Mouse (Mus musculus) megakaryocyte-erythroid progenitor cell, adult 5-6 weeks (primary cell): Measurements from ENCODE around the gene Macrod1. TPM values are rescaled to one million over a fixed set of nuclear protein-coding genes. Genes with fewer than 3 reads are reported as not detected.

ENCODE experiments used
- ATAC-seq: replicated peaks from 2 replicates; pipeline ENCODE4 v1.8.0; 2016; ENCODE audit warnings: mild to moderate bottlenecking, inconsistent platforms; ENCODE audit not compliant: severe bottlenecking, poor library complexity, low FRiP score, low TSS enrichment
- total RNA-seq, 2 experiments: library from RNA; stranded (forward) in 1 of 2; stranded (reverse) in 1 of 2; fragments of 200-1000, 215-1000 nt in 1 of 2; fragments of >200 nt in 1 of 2; fragmentation: Nextera tagmentation in 1 of 2; gene quantifications; 2 replicates each; pipeline ENCODE4 v1.2.3; 2014 to 2017

Macrod1 gene
- total RNA-seq, 2 experiments from 2014 or later = 10.3 to 19.1 TPM

GRCm38 (mm10) chr19:7133436-7133835 lies 76.8 kb downstream of the Macrod1 start:
- ATAC-seq = no peak

GRCm38 (mm10) chr19:7134631-7135091 lies 78.1 kb downstream of the Macrod1 start:
- no peak for ATAC-seq

GRCm38 (mm10) chr19:7135525-7135924 lies 78.9 kb downstream of the Macrod1 start:
- no peak for ATAC-seq

GRCm38 (mm10) chr19:7136016-7136415 lies 79.4 kb downstream of the Macrod1 start:
- ATAC-seq = no peak

GRCm38 (mm10) chr19:7136714-7137498 lies 80.3 kb downstream of the Macrod1 start:
- ATAC-seq = no peak

- ATAC-seq = no peak
Observed at GRCm38 (mm10) chr19:7138327-7138726, 81.7 kb downstream of the Macrod1 start.

GRCm38 (mm10) chr19:7139321-7139720 lies 82.7 kb downstream of the Macrod1 start:
- ATAC-seq = no peak

- no peak for ATAC-seq
Observed at GRCm38 (mm10) chr19:7140373-7140772, 83.8 kb downstream of the Macrod1 start.

- no peak for ATAC-seq
Observed at GRCm38 (mm10) chr19:7140856-7141421, 84.3 kb downstream of the Macrod1 start.

GRCm38 (mm10) chr19:7142207-7142915 lies 85.8 kb downstream of the Macrod1 start:
- ATAC-seq = no peak

GRCm38 (mm10) chr19:7143854-7144253 lies 87.2 kb downstream of the Macrod1 start:
- peak; percentile 80 for ATAC-seq

GRCm38 (mm10) chr19:7144458-7144857 lies 87.8 kb downstream of the Macrod1 start:
- ATAC-seq = no peak

GRCm38 (mm10) chr19:7146376-7146775 lies 89.8 kb downstream of the Macrod1 start:
- ATAC-seq = no peak; the same call in 1 of the 2 replicates

GRCm38 (mm10) chr19:7148096-7148495 lies 91.5 kb downstream of the Macrod1 start:
- no peak for ATAC-seq

- ATAC-seq = no peak
Observed at GRCm38 (mm10) chr19:7148541-7149085, 92.0 kb downstream of the Macrod1 start.

- ATAC-seq = no peak
Observed at GRCm38 (mm10) chr19:7149158-7149685, 92.6 kb downstream of the Macrod1 start.

GRCm38 (mm10) chr19:7151300-7151926 lies 94.8 kb downstream of the Macrod1 start:
- no peak for ATAC-seq

GRCm38 (mm10) chr19:7151927-7152653 lies 95.5 kb downstream of the Macrod1 start:
- ATAC-seq = no peak

GRCm38 (mm10) chr19:7153232-7153631 lies 96.6 kb downstream of the Macrod1 start:
- peak; percentile 77 for ATAC-seq
